Mouse (Mus musculus): ENCODE data around the gene P4ha1. TPM values are rescaled to one million over a fixed set of nuclear protein-coding genes. Genes with fewer than 3 reads are reported as not detected.

P4ha1 gene
- polyA plus RNA-seq (2015; fragmentation: Nextera tagmentation; extraction: Ambion mirVana): 23.1 and 27.4 TPM in 2 replicates

GRCm38 (mm10) chr10:59323100-59323487 lies at the start of gene P4ha1:
P4ha1 (plus strand) TSS chr10:59323296.
- Histone ChIP-seq H3K9ac (replicated peaks) (peak within 1 kb of the TSS; percentile 91), H3K36me3 (no peaks in the 10 kb centered on the region), H3K27me3 (no peaks in the 10 kb centered on the region), H3K4me3 (replicated peaks) (peak within 1 kb of the TSS; percentile 82), H3K4me1 (replicated peaks) (peaks cover 25% of the 10 kb centered on the region), H3K4me2 (replicated peaks) (peak within 1 kb of the TSS; percentile 73), H3K9me3 (no peaks in the 10 kb centered on the region), H3K27ac (peak within 1 kb of the TSS; percentile 95)
- ATAC-seq: peak; percentile 98
- WGBS: under 1% methylated on average over 39 of the region's 39 CpGs

- H3K27me3 ChIP-seq: no peaks in the 10 kb centered on the region
- H3K9me3 ChIP-seq: no peaks in the 10 kb centered on the region
- H3K36me3 ChIP-seq: no peaks in the 10 kb centered on the region
- no peaks in the 10 kb centered on the region for H3K4me1 ChIP-seq (replicated peaks)
- no peak overlapping the region for H3K9ac ChIP-seq (replicated peaks)
- no peak for ATAC-seq
- no peak overlapping the region for H3K4me3 ChIP-seq (replicated peaks)
- WGBS: 91% methylated on average over 5 of the region's 5 CpGs
- H3K4me2 ChIP-seq (replicated peaks): no peak overlapping the region
- no peak overlapping the region for H3K27ac ChIP-seq
Observed at GRCm38 (mm10) chr10:59275745-59276144, 47.4 kb upstream of the P4ha1 start.

- Histone ChIP-seq H3K27me3 (no peaks in the 10 kb centered on the region), H3K9me3 (no peaks in the 10 kb centered on the region), H3K4me3 (replicated peaks) (no peak overlapping the region), H3K4me1 (replicated peaks) (no peaks in the 10 kb centered on the region), H3K9ac (replicated peaks) (no peak overlapping the region), H3K36me3 (no peaks in the 10 kb centered on the region), H3K27ac (no peak overlapping the region), H3K4me2 (replicated peaks) (no peak overlapping the region)
- no peak for ATAC-seq
- WGBS: 82% methylated on average over 10 of the region's 10 CpGs
Observed at GRCm38 (mm10) chr10:59277116-59277515, 46.0 kb upstream of the P4ha1 start.

GRCm38 (mm10) chr10:59277729-59278475 lies 45.2 kb upstream of the P4ha1 start:
- ATAC-seq: no peak
- WGBS: 70% methylated on average over 4 of the region's 5 CpGs
- no peak overlapping the region for H3K4me3 ChIP-seq (replicated peaks)

GRCm38 (mm10) chr10:59283164-59283563 lies 39.9 kb upstream of the P4ha1 start:
- ATAC-seq: no peak
- Histone ChIP-seq H3K9me3 (no peaks in the 10 kb centered on the region), H3K27ac (no peak overlapping the region), H3K9ac (replicated peaks) (no peak overlapping the region), H3K4me2 (replicated peaks) (no peak overlapping the region), H3K36me3 (no peaks in the 10 kb centered on the region), H3K4me3 (replicated peaks) (no peak overlapping the region), H3K4me1 (replicated peaks) (no peaks in the 10 kb centered on the region), H3K27me3 (no peaks in the 10 kb centered on the region)
- 85% methylated on average over 3 of the region's 3 CpGs for WGBS

More at GRCm38 (mm10) chr10:59277729-59278475, 45.2 kb upstream of the P4ha1 start:
- no peak overlapping the region for H3K4me2 ChIP-seq (replicated peaks)
- no peaks in the 10 kb centered on the region for H3K27me3 ChIP-seq
- no peaks in the 10 kb centered on the region for H3K4me1 ChIP-seq (replicated peaks)
- no peak overlapping the region for H3K9ac ChIP-seq (replicated peaks)
- H3K27ac ChIP-seq: no peak overlapping the region
- no peaks in the 10 kb centered on the region for H3K9me3 ChIP-seq
- no peaks in the 10 kb centered on the region for H3K36me3 ChIP-seq

GRCm38 (mm10) chr10:59283749-59284148 lies 39.3 kb upstream of the P4ha1 start:
- ATAC-seq: no peak
- WGBS: 48% methylated on average over 1 of the region's 1 CpGs
- no peaks in the 10 kb centered on the region for H3K9me3 ChIP-seq

GRCm38 (mm10) chr10:59285530-59285929 lies 37.6 kb upstream of the P4ha1 start:
- no peaks in the 10 kb centered on the region for H3K27me3 ChIP-seq
- no peak overlapping the region for H3K27ac ChIP-seq
- 69% methylated on average over 5 of the region's 5 CpGs for WGBS
- H3K9me3 ChIP-seq: no peaks in the 10 kb centered on the region
- H3K36me3 ChIP-seq: no peaks in the 10 kb centered on the region
- no peak for ATAC-seq
- no peaks in the 10 kb centered on the region for H3K4me1 ChIP-seq (replicated peaks)
- no peak overlapping the region for H3K9ac ChIP-seq (replicated peaks)
- H3K4me2 ChIP-seq (replicated peaks): no peak overlapping the region
- H3K4me3 ChIP-seq (replicated peaks): no peak overlapping the region

More at GRCm38 (mm10) chr10:59283749-59284148, 39.3 kb upstream of the P4ha1 start:
- H3K4me1 ChIP-seq (replicated peaks): no peaks in the 10 kb centered on the region
- no peaks in the 10 kb centered on the region for H3K36me3 ChIP-seq
- H3K27me3 ChIP-seq: no peaks in the 10 kb centered on the region
- no peak overlapping the region for H3K9ac ChIP-seq (replicated peaks)
- no peak overlapping the region for H3K27ac ChIP-seq
- H3K4me2 ChIP-seq (replicated peaks): no peak overlapping the region
- H3K4me3 ChIP-seq (replicated peaks): no peak overlapping the region

GRCm38 (mm10) chr10:59287251-59287650 lies 35.8 kb upstream of the P4ha1 start:
- no peak overlapping the region for H3K9ac ChIP-seq (replicated peaks)
- ATAC-seq: no peak
- H3K27me3 ChIP-seq: no peaks in the 10 kb centered on the region
- H3K9me3 ChIP-seq: no peaks in the 10 kb centered on the region
- no peak overlapping the region for H3K27ac ChIP-seq
- no peaks in the 10 kb centered on the region for H3K36me3 ChIP-seq
- no peak overlapping the region for H3K4me2 ChIP-seq (replicated peaks)
- H3K4me3 ChIP-seq (replicated peaks): no peak overlapping the region
- WGBS: 75% methylated on average over 2 of the region's 2 CpGs
- H3K4me1 ChIP-seq (replicated peaks): no peaks in the 10 kb centered on the region

- no peaks in the 10 kb centered on the region for H3K27me3 ChIP-seq
- 85% methylated on average over 3 of the region's 3 CpGs for WGBS
- no peak overlapping the region for H3K9ac ChIP-seq (replicated peaks)
- no peak for ATAC-seq
- no peak overlapping the region for H3K4me2 ChIP-seq (replicated peaks)
- no peak overlapping the region for H3K4me3 ChIP-seq (replicated peaks)
- H3K36me3 ChIP-seq: no peaks in the 10 kb centered on the region
- no peaks in the 10 kb centered on the region for H3K4me1 ChIP-seq (replicated peaks)
- H3K9me3 ChIP-seq: no peaks in the 10 kb centered on the region
- no peak overlapping the region for H3K27ac ChIP-seq
Observed at GRCm38 (mm10) chr10:59287662-59288061, 35.4 kb upstream of the P4ha1 start.

GRCm38 (mm10) chr10:59289062-59289461 lies 34.0 kb upstream of the P4ha1 start:
- Histone ChIP-seq H3K9ac (replicated peaks) (no peak overlapping the region), H3K36me3 (no peaks in the 10 kb centered on the region), H3K4me1 (replicated peaks) (no peaks in the 10 kb centered on the region), H3K4me3 (replicated peaks) (no peak overlapping the region), H3K9me3 (no peaks in the 10 kb centered on the region), H3K27ac (no peak overlapping the region), H3K27me3 (no peaks in the 10 kb centered on the region), H3K4me2 (replicated peaks) (no peak overlapping the region)
- no peak for ATAC-seq
- 52% methylated on average over 8 of the region's 8 CpGs for WGBS

GRCm38 (mm10) chr10:59291536-59291935 lies 31.6 kb upstream of the P4ha1 start:
- no peaks in the 10 kb centered on the region for H3K36me3 ChIP-seq
- H3K9ac ChIP-seq (replicated peaks): no peak overlapping the region
- no peaks in the 10 kb centered on the region for H3K27me3 ChIP-seq
- no peak for ATAC-seq
- H3K4me2 ChIP-seq (replicated peaks): no peak overlapping the region
- H3K4me3 ChIP-seq (replicated peaks): no peak overlapping the region
- H3K4me1 ChIP-seq (replicated peaks): no peaks in the 10 kb centered on the region
- H3K27ac ChIP-seq: no peak overlapping the region
- WGBS: 55% methylated on average over 3 of the region's 3 CpGs
- H3K9me3 ChIP-seq: no peaks in the 10 kb centered on the region

GRCm38 (mm10) chr10:59292079-59292478 lies 31.0 kb upstream of the P4ha1 start:
- WGBS: 89% methylated on average over 7 of the region's 7 CpGs
- Histone ChIP-seq H3K9me3 (no peaks in the 10 kb centered on the region), H3K4me2 (replicated peaks) (no peak overlapping the region), H3K9ac (replicated peaks) (no peak overlapping the region), H3K36me3 (no peaks in the 10 kb centered on the region), H3K4me3 (replicated peaks) (no peak overlapping the region), H3K27me3 (no peaks in the 10 kb centered on the region), H3K27ac (no peak overlapping the region), H3K4me1 (replicated peaks) (no peaks in the 10 kb centered on the region)
- no peak for ATAC-seq

- Histone ChIP-seq H3K27ac (no peak overlapping the region), H3K27me3 (no peaks in the 10 kb centered on the region), H3K4me1 (replicated peaks) (no peaks in the 10 kb centered on the region), H3K4me3 (replicated peaks) (no peak overlapping the region), H3K9me3 (no peaks in the 10 kb centered on the region), H3K36me3 (no peaks in the 10 kb centered on the region), H3K9ac (replicated peaks) (no peak overlapping the region), H3K4me2 (replicated peaks) (no peak overlapping the region)
- peak; percentile 72 for ATAC-seq
- 35% methylated on average over 4 of the region's 4 CpGs for WGBS
Observed at GRCm38 (mm10) chr10:59292558-59292957, 30.5 kb upstream of the P4ha1 start.
